Mouse (Mus musculus) limb, embryonic 14.5 days (tissue): ENCODE data around the gene Wnt3. TPM values are rescaled to one million over a fixed set of nuclear protein-coding genes. Genes with fewer than 3 reads are reported as not detected.

Source experiments
- ATAC-seq: fragments of 200-750 bp; cut with Nextera tagmentation; 2 replicates; pipeline ENCODE4 v1.8.0; 2017; ENCODE audit warnings: low read depth, moderate number of reproducible peaks, moderate TSS enrichment; ENCODE audit not compliant: low FRiP score
- DNase-seq: peaks from one replicate; pipeline ENCODE4 v3.0.0-alpha.2; 2015; ENCODE audit warnings: low spot score
- H3K27ac ChIP-seq: fragments of 300-500 bp; sonication (generic); replicated peaks from 2 replicates; pipeline ENCODE4 v1.5.1; 2014; ENCODE audit warnings: low read depth, mild to moderate bottlenecking, low read length, moderate library complexity, mixed read lengths
- H3K27me3 ChIP-seq: fragments of 300-500 bp; sonication (generic); 2 replicates; pipeline ENCODE4 v1.6.1; 2014; ENCODE audit warnings: low read length, mixed read lengths; ENCODE audit not compliant: control insufficient read depth, insufficient read depth
- H3K36me3 ChIP-seq: fragments of 300-500 bp; sonication (generic); 2 replicates; pipeline ENCODE4 v1.6.1; 2014; ENCODE audit warnings: mild to moderate bottlenecking, low read length, moderate library complexity, mixed read lengths; ENCODE audit not compliant: control insufficient read depth, insufficient read depth
- H3K4me1 ChIP-seq: fragments of 300-500 bp; sonication (generic); 2 replicates; pipeline ENCODE4 v1.6.1; 2014; ENCODE audit warnings: antibody characterized with exemption, low read length, mixed read lengths; ENCODE audit not compliant: control insufficient read depth, insufficient read depth
- H3K4me2 ChIP-seq: fragments of 300-500 bp; sonication (generic); replicated peaks from 2 replicates; pipeline ENCODE4 v1.6.1; 2014; ENCODE audit warnings: low read depth, mild to moderate bottlenecking, low read length, moderate library complexity; ENCODE audit not compliant: severe bottlenecking
- H3K4me3 ChIP-seq: fragments of 300-500 bp; sonication (generic); replicated peaks from 2 replicates; pipeline ENCODE4 v1.5.1; 2014; ENCODE audit warnings: low read length
- H3K9ac ChIP-seq: fragments of 300-500 bp; sonication (generic); 2 replicates; pipeline ENCODE4 v1.6.1; 2014; ENCODE audit warnings: mild to moderate bottlenecking, low read depth, low read length, moderate library complexity; ENCODE audit not compliant: severe bottlenecking
- H3K9me3 ChIP-seq: fragments of 300-500 bp; sonication (generic); 2 replicates; pipeline ENCODE4 v1.6.1; 2016; ENCODE audit warnings: low read length; ENCODE audit not compliant: control insufficient read depth
- POLR2A ChIP-seq: fragments of 200-500 bp; IDR thresholded peaks from 2 replicates; pipeline ENCODE4 v1.8.0; 2012; ENCODE audit warnings: inconsistent platforms, mild to moderate bottlenecking, moderate library complexity, borderline replicate concordance; ENCODE audit not compliant: insufficient read depth, insufficient read length; ENCODE audit errors: extremely low read depth
- whole genome bisulfite sequencing: fragments of 180-500 bp; shearing (Covaris S2); extraction: QIAGEN DNeasy Blood & Tissue Kit; methylation state at CpG from one replicate; pipeline ENCODE4 v1.1.7; 2014; 5-methylcytosine and 5-hydroxymethylcytosine counted together
- polyA plus RNA-seq, 2 experiments: library from polyadenylated mRNA; depleted of rRNA in 1 of 2; stranded (reverse) in 1 of 2; unstranded in 1 of 2; fragments of >200 nt; fragmentation: Nextera tagmentation in 1 of 2; extraction: Ambion mirVana in 1 of 2; gene quantifications; 2 replicates each; pipeline versions ENCODE4 v1.2.1 to v1.2.3; 2012 to 2014

Gene Wnt3
- polyA plus RNA-seq, 2 experiments = 11.9 to 19.1 TPM

- ATAC-seq = no peak
- no peaks in the 10 kb centered on the region for H3K36me3 ChIP-seq
- no peak overlapping the region for H3K9ac ChIP-seq
- no peak overlapping the region for H3K4me3 ChIP-seq
- H3K27me3 ChIP-seq = peaks cover 19% of the 10 kb centered on the region
- H3K4me2 ChIP-seq = no peak overlapping the region
- H3K4me1 ChIP-seq = peaks cover 2% of the 10 kb centered on the region
- no peaks in the 10 kb centered on the region for H3K9me3 ChIP-seq
- 27% methylated on average over 3 of the region's 3 CpGs for WGBS
- no peak for DNase-seq
- no peak overlapping the region for H3K27ac ChIP-seq
- TF ChIP-seq POLR2A = no peak
Observed at GRCm38 (mm10) chr11:103814808-103815207, 40.9 kb downstream of the Wnt3 start.

- no peak for ATAC-seq
- Histone ChIP-seq H3K27me3 (peaks cover 9% of the 10 kb centered on the region), H3K4me2 (no peak overlapping the region), H3K9me3 (no peaks in the 10 kb centered on the region), H3K4me1 (no peaks in the 10 kb centered on the region), H3K36me3 (0 out of 2 replicates have a peak, but pooled peaks cover 3% of the 10 kb centered on the region), H3K9ac (no peak overlapping the region), H3K4me3 (no peak overlapping the region), H3K27ac (no peak overlapping the region)
- DNase-seq = no peak
- WGBS = 30% methylated on average over 13 of the region's 13 CpGs
- TF ChIP-seq POLR2A = no peak
Observed at GRCm38 (mm10) chr11:103815986-103816385, 42.0 kb downstream of the Wnt3 start.

DNA sequence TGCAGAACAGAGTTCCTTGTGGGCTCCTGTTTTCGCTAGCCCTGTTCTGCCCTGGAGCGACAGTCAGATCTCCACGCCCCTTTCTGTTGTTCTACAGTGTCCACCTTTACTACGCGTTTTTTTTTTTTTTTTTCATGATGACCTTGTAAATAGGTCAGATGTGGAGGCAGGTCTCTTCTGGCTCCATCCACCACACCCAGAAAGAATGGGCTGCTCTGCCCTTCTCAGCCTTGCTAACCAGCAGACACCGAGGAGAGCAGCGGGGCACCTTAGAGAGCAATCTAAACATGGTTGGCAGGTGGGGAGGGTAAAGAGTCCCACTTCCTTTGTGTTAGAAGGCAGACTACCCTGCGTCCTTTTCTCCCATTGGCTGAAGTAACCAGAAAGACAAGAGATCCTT is 42.8 kb downstream of the Wnt3 start:
- ATAC-seq (no peak), DNase-seq (no peak)
- H3K9ac ChIP-seq = no peak overlapping the region
- H3K27me3 ChIP-seq = peaks cover 1% of the 10 kb centered on the region; the same call in 1 of the 2 replicates
- H3K9me3 ChIP-seq = no peaks in the 10 kb centered on the region
- 86% methylated on average over 8 of the region's 8 CpGs for WGBS
- H3K36me3 ChIP-seq = 0 out of 2 replicates have a peak, but pooled peaks cover 8% of the 10 kb centered on the region
- TF ChIP-seq POLR2A = no peak
- no peak overlapping the region for H3K27ac ChIP-seq
- H3K4me2 ChIP-seq = no peak overlapping the region
- H3K4me1 ChIP-seq = no peaks in the 10 kb centered on the region
- no peak overlapping the region for H3K4me3 ChIP-seq

GRCm38 (mm10) chr11:103827201-103827600 is 53.3 kb downstream of the Wnt3 start:
- Histone ChIP-seq H3K27ac (no peak overlapping the region), H3K4me1 (no peaks in the 10 kb centered on the region), H3K9me3 (no peaks in the 10 kb centered on the region), H3K9ac (no peak overlapping the region), H3K4me3 (no peak overlapping the region), H3K4me2 (no peak overlapping the region), H3K27me3 (no peaks in the 10 kb centered on the region), H3K36me3 (peaks cover 44% of the 10 kb centered on the region)
- 84% methylated on average over 6 of the region's 6 CpGs for WGBS
- no peak for ATAC-seq
- TF ChIP-seq POLR2A = no peak
- no peak for DNase-seq

- Histone ChIP-seq H3K9ac (no peak overlapping the region), H3K4me2 (no peak overlapping the region), H3K27me3 (no peaks in the 10 kb centered on the region), H3K36me3 (peaks cover 27% of the 10 kb centered on the region), H3K4me1 (no peaks in the 10 kb centered on the region), H3K9me3 (no peaks in the 10 kb centered on the region), H3K27ac (no peak overlapping the region), H3K4me3 (no peak overlapping the region)
- TF ChIP-seq POLR2A = no peak
- DNase-seq (no peak), ATAC-seq (no peak)
- WGBS = 76% methylated on average over 7 of the region's 7 CpGs
Observed at GRCm38 (mm10) chr11:103828866-103829265, 54.9 kb downstream of the Wnt3 start.

- Histone ChIP-seq H3K27me3 (no peaks in the 10 kb centered on the region), H3K27ac (no peak overlapping the region), H3K4me2 (no peak overlapping the region), H3K4me1 (no peaks in the 10 kb centered on the region), H3K4me3 (no peak overlapping the region), H3K9ac (no peak overlapping the region), H3K36me3 (peaks cover 21% of the 10 kb centered on the region), H3K9me3 (no peaks in the 10 kb centered on the region)
- no peak for TF ChIP-seq POLR2A
- DNase-seq (no peak), ATAC-seq (no peak)
- WGBS = 61% methylated on average over 4 of the region's 4 CpGs
Observed at GRCm38 (mm10) chr11:103829956-103830355, 56.0 kb downstream of the Wnt3 start.
